Mouse (Mus musculus) urinary bladder, postnatal 14 days (tissue): Measurements from ENCODE around the gene Skint4.

Source experiments
- DNase-seq: peaks from one replicate; pipeline ENCODE4 v3.0.0; 2021; ENCODE audit warnings: low spot score

The Skint4 gene

DNA sequence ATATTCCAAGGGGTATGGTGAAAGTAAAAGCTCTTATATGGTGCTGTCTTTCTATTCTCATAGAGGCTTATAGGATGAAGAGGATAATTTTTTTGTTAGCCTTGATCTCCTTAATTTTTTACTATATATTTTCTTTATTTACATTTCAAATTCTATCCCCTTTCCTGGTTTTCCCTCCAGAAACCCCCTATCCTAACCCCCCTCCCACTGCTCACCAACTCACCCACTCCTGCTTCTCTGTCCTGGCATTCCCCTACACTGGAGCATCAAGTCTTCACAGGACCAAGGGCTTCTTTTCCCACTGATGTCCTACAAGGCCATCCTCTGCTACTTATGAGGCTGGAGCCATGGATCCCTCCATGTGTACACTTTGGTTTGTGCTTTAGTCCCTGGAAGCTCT is at the start of gene Skint4:
Skint4 (plus strand) TSS at position 301 of the 400 bp plus-strand sequence.
- DNase-seq = no peak
